Mouse (Mus musculus) midbrain, embryonic 12.5 days (tissue): Measurements from ENCODE around the gene Arid3a. TPM values are rescaled to one million over a fixed set of nuclear protein-coding genes. Genes with fewer than 3 reads are reported as not detected.

Source experiments
- ATAC-seq: fragments of 200-750 bp; cut with Nextera tagmentation; 2 replicates; pipeline ENCODE4 v1.8.0; 2017; ENCODE audit warnings: low read depth, moderate TSS enrichment, moderate library complexity; ENCODE audit not compliant: low FRiP score
- H3K27ac ChIP-seq: fragments of 300-500 bp; sonication (generic); replicated peaks from 2 replicates; pipeline ENCODE4 v1.5.1; 2016; ENCODE audit warnings: mild to moderate bottlenecking
- H3K27me3 ChIP-seq: fragments of 300-500 bp; sonication (generic); 2 replicates; pipeline ENCODE4 v1.6.1; 2016; ENCODE audit warnings: mild to moderate bottlenecking
- H3K36me3 ChIP-seq: fragments of 300-500 bp; sonication (generic); 2 replicates; pipeline ENCODE4 v1.6.1; 2016
- H3K4me1 ChIP-seq: fragments of 300-500 bp; sonication (generic); 2 replicates; pipeline ENCODE4 v1.6.1; 2016
- H3K4me2 ChIP-seq: fragments of 300-500 bp; sonication (generic); replicated peaks from 2 replicates; pipeline ENCODE4 v1.6.1; 2016; ENCODE audit warnings: mild to moderate bottlenecking, moderate library complexity
- H3K4me3 ChIP-seq: fragments of 300-500 bp; sonication (generic); 2 replicates; pipeline ENCODE4 v1.5.1; 2016; ENCODE audit warnings: mild to moderate bottlenecking
- H3K9ac ChIP-seq: fragments of 300-500 bp; sonication (generic); replicated peaks from 2 replicates; pipeline ENCODE4 v1.6.1; 2016; ENCODE audit warnings: mild to moderate bottlenecking, moderate library complexity
- H3K9me3 ChIP-seq: fragments of 300-500 bp; sonication (generic); 2 replicates; pipeline ENCODE4 v1.6.1; 2016; ENCODE audit warnings: mild to moderate bottlenecking
- WGBS: fragments of 180-500 bp; shearing (Covaris S2); methylation state at CpG from one replicate; pipeline ENCODE4 v1.1.7; 2016; 5-methylcytosine and 5-hydroxymethylcytosine counted together
- polyA plus RNA-seq: library from polyadenylated mRNA; unstranded; fragments of >200 nt; fragmentation: Nextera tagmentation; extraction: Ambion mirVana; gene quantifications from 2 replicates; pipeline ENCODE4 v1.2.1, GENCODE M21; 2016

Gene Arid3a
- polyA plus RNA-seq, 1 experiment from 2014 or later: 5.6 TPM

DNA sequence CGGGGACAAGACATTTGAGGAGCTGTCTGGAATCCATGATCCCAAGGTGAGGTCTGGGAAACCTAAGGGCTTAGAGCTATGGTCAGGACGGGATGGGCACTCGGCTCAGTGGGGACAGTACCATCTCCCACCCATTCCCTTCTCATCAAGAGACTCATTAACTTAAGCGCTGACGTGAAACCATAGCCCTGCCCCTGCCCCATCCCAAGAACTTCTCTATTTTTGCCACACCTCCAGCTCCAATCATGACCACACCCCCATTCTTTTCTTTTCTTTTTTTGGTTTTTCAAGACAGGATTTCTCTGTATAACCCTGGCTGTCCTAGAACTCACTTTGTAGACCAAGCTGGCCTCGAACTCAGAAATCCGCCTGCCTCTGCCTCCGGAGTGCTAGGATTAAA, 47.8 kb downstream of the Arid3a start:
- Histone ChIP-seq H3K4me1 (peaks cover 9% of the 10 kb centered on the region), H3K27me3 (peaks cover 46% of the 10 kb centered on the region), H3K36me3 (peaks cover 56% of the 10 kb centered on the region), H3K9ac (no peak overlapping the region), H3K27ac (0 out of 2 replicates have a peak overlapping the region, but pooled peaks have one; percentile 3), H3K4me3 (no peak overlapping the region), H3K4me2 (no peak overlapping the region), H3K9me3 (no peaks in the 10 kb centered on the region)
- WGBS: 91% methylated on average over 8 of the region's 8 CpGs
- no peak for ATAC-seq

DNA sequence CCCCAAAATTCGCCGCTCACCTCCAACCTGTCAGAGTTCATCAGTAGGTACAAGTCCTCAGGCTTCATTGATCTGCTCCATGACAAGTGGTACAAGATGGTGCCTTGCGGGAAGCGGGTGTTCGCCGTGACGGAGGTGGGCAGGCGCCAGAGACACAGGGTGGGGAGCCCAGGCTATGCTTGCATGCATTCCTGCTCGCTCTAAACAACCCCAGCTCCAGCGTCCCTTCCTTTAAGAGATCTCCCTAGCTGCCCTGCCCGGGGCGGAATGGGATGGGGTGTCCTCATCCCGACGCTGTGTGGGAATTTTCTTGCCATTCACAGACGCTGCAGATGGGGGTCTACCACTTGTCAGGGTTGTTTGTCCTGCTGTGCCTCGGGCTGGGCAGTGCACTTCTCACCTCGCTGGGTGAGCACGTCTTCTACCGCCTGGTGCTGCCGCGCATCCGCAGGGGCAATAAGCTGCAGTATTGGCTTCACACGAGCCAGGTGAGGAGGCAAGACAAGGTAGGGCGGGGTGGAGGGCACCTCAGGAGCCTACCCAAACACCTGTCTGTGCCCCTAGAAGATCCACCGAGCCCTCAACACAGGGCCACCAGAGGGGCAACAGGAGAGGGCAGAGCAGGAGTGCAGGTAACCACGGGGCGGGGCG, 49.4 kb downstream of the Arid3a start:
- WGBS: 87% methylated on average over 28 of the region's 28 CpGs
- ATAC-seq: no peak
- no peak overlapping the region for H3K9ac ChIP-seq
- no peak overlapping the region for H3K27ac ChIP-seq
- no peak overlapping the region for H3K4me2 ChIP-seq
- H3K4me3 ChIP-seq: no peak overlapping the region
- H3K27me3 ChIP-seq: peaks cover 31% of the 10 kb centered on the region
- H3K36me3 ChIP-seq: peaks cover 68% of the 10 kb centered on the region
- H3K9me3 ChIP-seq: no peaks in the 10 kb centered on the region
- H3K4me1 ChIP-seq: peaks cover 4% of the 10 kb centered on the region

DNA sequence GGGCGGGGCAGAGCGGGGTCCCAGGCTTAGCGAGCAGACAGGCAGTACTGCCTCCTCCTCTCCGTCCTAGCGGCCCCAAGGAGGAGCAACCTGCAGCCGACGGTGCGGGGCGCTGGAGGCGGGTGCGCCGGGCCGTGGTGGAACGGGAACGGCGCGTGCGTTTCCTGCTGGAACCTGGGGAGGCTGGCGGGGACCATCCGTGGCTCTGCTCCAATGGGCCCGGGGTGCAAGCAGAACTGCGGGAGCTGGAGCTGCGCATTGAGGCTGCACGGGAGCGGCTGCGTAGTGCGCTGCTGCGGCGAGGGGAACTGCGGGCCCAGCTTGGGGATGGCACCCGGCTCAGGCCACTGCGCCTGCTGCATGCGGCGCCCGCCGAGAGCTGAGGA, 49.9 kb downstream of the Arid3a start:
- Histone ChIP-seq H3K9me3 (no peaks in the 10 kb centered on the region), H3K27me3 (peaks cover 26% of the 10 kb centered on the region), H3K27ac (no peak overlapping the region), H3K4me2 (no peak overlapping the region), H3K4me1 (peaks cover 7% of the 10 kb centered on the region; the same call in 1 of the 2 replicates), H3K36me3 (peaks cover 70% of the 10 kb centered on the region), H3K4me3 (no peak overlapping the region), H3K9ac (no peak overlapping the region)
- no peak for ATAC-seq
- 62% methylated on average over 25 of the region's 36 CpGs for WGBS

DNA sequence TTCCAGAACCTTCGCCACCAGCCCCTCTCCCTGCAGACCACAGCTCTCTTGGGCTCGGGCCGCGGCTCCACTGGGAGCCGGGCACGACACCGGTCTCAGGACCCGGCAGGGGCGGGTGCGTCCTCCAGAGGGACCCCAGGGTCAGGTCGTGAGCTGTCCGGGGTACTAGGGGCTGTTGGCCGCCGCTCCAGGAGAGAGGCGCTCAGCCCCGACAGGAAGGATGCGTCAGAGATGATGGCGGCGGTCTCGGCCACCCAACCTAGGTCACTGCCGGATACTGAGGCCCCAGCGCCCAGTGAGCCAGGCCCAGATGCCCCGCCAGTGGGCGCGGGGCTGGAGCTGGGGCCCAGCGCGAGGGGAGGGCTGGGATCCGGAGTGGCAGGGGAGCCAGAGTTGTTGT, 50.5 kb downstream of the Arid3a start:
- H3K4me2 ChIP-seq: no peak overlapping the region
- H3K27me3 ChIP-seq: peaks cover 20% of the 10 kb centered on the region
- WGBS: 78% methylated on average over 27 of the region's 28 CpGs
- peaks cover 70% of the 10 kb centered on the region for H3K36me3 ChIP-seq
- H3K4me1 ChIP-seq: peaks cover 9% of the 10 kb centered on the region
- no peak overlapping the region for H3K4me3 ChIP-seq
- H3K9me3 ChIP-seq: no peaks in the 10 kb centered on the region
- no peak for ATAC-seq
- no peak overlapping the region for H3K9ac ChIP-seq
- H3K27ac ChIP-seq: no peak overlapping the region

DNA sequence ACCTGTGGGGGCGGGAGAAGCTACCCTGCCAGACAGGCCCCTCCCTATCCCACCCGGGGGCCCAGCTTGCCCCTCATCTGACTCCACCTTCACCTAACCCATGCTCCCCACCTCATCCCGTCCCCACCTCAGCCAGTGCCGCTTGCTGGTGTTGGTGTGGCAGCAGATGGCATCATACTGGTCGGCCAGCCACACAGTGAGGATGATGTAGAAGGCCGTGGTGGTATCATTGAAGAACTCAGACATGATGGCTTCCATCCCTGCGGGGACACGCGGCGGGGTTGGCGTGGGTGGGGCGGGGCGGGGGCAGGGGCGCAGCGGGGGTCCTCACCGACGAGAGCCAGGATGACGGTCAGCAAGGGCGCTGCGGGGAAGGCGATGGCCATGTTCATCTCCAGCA, 51.2 kb downstream of the Arid3a start:
- ATAC-seq: no peak
- Histone ChIP-seq H3K9me3 (no peaks in the 10 kb centered on the region), H3K4me1 (peaks cover 16% of the 10 kb centered on the region), H3K36me3 (peaks cover 70% of the 10 kb centered on the region), H3K27me3 (peaks cover 12% of the 10 kb centered on the region; the same call in 1 of the 2 replicates), H3K9ac (no peak overlapping the region), H3K4me3 (no peak overlapping the region), H3K4me2 (no peak overlapping the region), H3K27ac (no peak overlapping the region)
- WGBS: 96% methylated on average over 21 of the region's 21 CpGs

GRCm38 (mm10) chr10:79979401-79980155, 52.7 kb downstream of the Arid3a start:
- Histone ChIP-seq H3K4me1 (peaks cover 22% of the 10 kb centered on the region), H3K27me3 (0 out of 2 replicates have a peak, but pooled peaks cover 4% of the 10 kb centered on the region), H3K27ac (no peak overlapping the region), H3K4me3 (no peak overlapping the region), H3K9ac (peak overlapping the region; percentile 15; the same call in 1 of the 2 replicates), H3K36me3 (peaks cover 60% of the 10 kb centered on the region), H3K9me3 (no peaks in the 10 kb centered on the region), H3K4me2 (no peak overlapping the region)
- no peak for ATAC-seq
- WGBS: 96% methylated on average over 22 of the region's 22 CpGs

GRCm38 (mm10) chr10:79983205-79983604, 56.4 kb downstream of the Arid3a start:
- WGBS: 72% methylated on average over 5 of the region's 5 CpGs
- peaks cover 29% of the 10 kb centered on the region for H3K36me3 ChIP-seq
- H3K9ac ChIP-seq: peak overlapping the region; percentile 86
- peak overlapping the region; percentile 79 for H3K4me3 ChIP-seq
- H3K4me1 ChIP-seq: peaks cover 37% of the 10 kb centered on the region
- no peaks in the 10 kb centered on the region for H3K9me3 ChIP-seq
- ATAC-seq: no peak
- peak overlapping the region; percentile 89 for H3K4me2 ChIP-seq
- H3K27me3 ChIP-seq: peaks cover 19% of the 10 kb centered on the region
- H3K27ac ChIP-seq: 0 out of 2 replicates have a peak overlapping the region, but pooled peaks have one; percentile 92

DNA sequence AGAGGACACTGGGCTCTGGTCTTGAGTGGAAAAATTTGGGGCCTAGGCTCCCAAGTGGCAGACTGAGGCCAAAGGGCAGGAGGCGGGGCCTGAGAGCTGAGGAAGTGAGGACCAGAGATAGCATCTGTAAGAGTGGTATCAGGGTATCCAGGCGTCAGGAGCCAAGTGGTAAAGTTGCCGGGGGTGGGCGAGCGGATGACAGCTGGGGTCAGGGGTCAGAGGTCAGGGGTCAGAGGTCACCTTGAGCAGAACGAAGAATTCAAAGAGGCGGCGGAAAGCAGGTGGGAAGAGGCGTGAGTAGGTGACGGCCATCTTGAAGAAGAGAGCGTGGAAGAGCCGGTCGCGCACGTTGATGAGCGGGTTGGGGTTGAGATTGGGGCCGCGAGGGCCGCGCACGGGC, 56.8 kb downstream of the Arid3a start:
- peaks cover 41% of the 10 kb centered on the region for H3K4me1 ChIP-seq
- H3K9ac ChIP-seq: peak overlapping the region; percentile 86
- ATAC-seq: peak; percentile 4; the same call in 1 of the 2 replicates
- H3K4me3 ChIP-seq: peak overlapping the region; percentile 79
- peaks cover 23% of the 10 kb centered on the region for H3K27me3 ChIP-seq
- H3K4me2 ChIP-seq: peak overlapping the region; percentile 89
- H3K36me3 ChIP-seq: peaks cover 24% of the 10 kb centered on the region
- peak overlapping the region; percentile 92 for H3K27ac ChIP-seq
- WGBS: under 1% methylated on average over 21 of the region's 21 CpGs
- H3K9me3 ChIP-seq: no peaks in the 10 kb centered on the region

DNA sequence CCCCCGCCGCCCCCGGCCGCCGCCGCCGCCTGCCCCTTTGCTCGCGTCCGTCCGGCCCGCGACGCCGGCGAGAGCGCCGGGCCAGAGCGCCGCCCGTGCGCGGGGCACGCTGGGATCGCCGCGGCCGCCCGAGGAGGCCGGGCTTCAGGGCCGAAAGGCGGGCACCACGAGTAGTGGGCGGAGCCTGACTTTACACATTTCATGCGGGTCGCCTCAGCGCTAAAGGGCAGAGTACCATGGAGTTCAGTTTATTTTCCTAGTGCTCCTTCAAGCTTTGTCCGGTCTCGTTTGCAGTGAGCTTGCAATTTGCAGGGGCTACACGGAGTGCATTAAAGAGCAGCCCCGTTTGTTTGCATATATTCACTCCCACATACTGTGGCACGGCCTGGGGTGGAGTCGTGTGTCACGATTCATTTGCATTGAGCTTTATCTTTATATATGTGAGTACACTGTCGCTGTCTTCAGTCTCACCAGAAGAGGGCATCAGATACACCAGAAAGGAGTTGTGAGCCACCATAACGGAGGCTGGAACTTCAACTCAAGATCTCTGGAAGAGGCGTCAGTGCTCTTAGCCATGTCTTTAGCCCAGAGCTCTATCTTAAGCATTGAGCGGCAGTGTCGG, 57.5 kb downstream of the Arid3a start, which contains the start of gene Tmem259:
Gene Tmem259, minus strand, starts transcription at position 136 of the 622 bp plus-strand sequence.
- WGBS: under 1% methylated on average over 38 of the region's 49 CpGs
- ATAC-seq: peak; percentile 82
- Histone ChIP-seq H3K4me3 (peak within 1 kb of the TSS; percentile 79), H3K4me1 (peaks cover 48% of the 10 kb centered on the region), H3K9me3 (no peaks in the 10 kb centered on the region), H3K27ac (peak within 1 kb of the TSS; percentile 92), H3K9ac (peak within 1 kb of the TSS; percentile 86), H3K36me3 (peaks cover 18% of the 10 kb centered on the region), H3K27me3 (peaks cover 30% of the 10 kb centered on the region), H3K4me2 (peak within 1 kb of the TSS; percentile 89)

- peak overlapping the region; percentile 89 for H3K4me2 ChIP-seq
- peaks cover 12% of the 10 kb centered on the region for H3K36me3 ChIP-seq
- peak overlapping the region; percentile 79 for H3K4me3 ChIP-seq
- peak overlapping the region; percentile 92 for H3K27ac ChIP-seq
- no peaks in the 10 kb centered on the region for H3K9me3 ChIP-seq
- under 1% methylated on average over 22 of the region's 22 CpGs for WGBS
- peaks cover 48% of the 10 kb centered on the region for H3K4me1 ChIP-seq
- H3K27me3 ChIP-seq: peaks cover 35% of the 10 kb centered on the region
- H3K9ac ChIP-seq: peak overlapping the region; percentile 86
- ATAC-seq: peak; percentile 93
Observed at GRCm38 (mm10) chr10:79984871-79985270, 58.0 kb downstream of the Arid3a start.

- Histone ChIP-seq H3K4me2 (peak overlapping the region; percentile 89), H3K9me3 (no peaks in the 10 kb centered on the region), H3K36me3 (0 out of 2 replicates have a peak, but pooled peaks cover 7% of the 10 kb centered on the region), H3K27ac (peak overlapping the region; percentile 92), H3K27me3 (peaks cover 41% of the 10 kb centered on the region), H3K9ac (peak overlapping the region; percentile 68), H3K4me3 (peak overlapping the region; percentile 79), H3K4me1 (peaks cover 48% of the 10 kb centered on the region)
- 3% methylated on average over 35 of the region's 35 CpGs for WGBS
- ATAC-seq: no peak
Observed at GRCm38 (mm10) chr10:79985334-79986231, 58.7 kb downstream of the Arid3a start.
